In genomic region chr9:30129151-30129550, GRCm38 (mm10) we compare ENCODE assay signal across 30 mouse cellular contexts.
DNase-seq lines count a peak whose midpoint lies in the region; TF ChIP-seq lines count a peak whose summit lies in the region.
"Had no signal": no experiment of that assay in that cellular context is flagged by ENCODE, and none has a peak within 500 bp of the region (broad histone marks: within the 10 kb centered on the region; RNA-seq: fewer than 3 reads in every experiment).

No protein-coding gene starts in this region.

- H3K4me3 ChIP-seq in layer of hippocampus, adult 2 months, result no peak overlapping the region
- H3K4me3 ChIP-seq: embryonic facial prominence, embryonic 13.5 days; heart, embryonic 15.5 days; hindbrain, embryonic 10.5 days; hindbrain, embryonic 15.5 days; left cerebral cortex, adult 2 months; midbrain, embryonic 13.5 days; neural tube, embryonic 13.5 days had no signal

- TF ChIP-seq CTCF in layer of hippocampus, adult 2 months (conservative IDR thresholded peaks at IDR 0.05), result no peak

- no peak overlapping the region for H3K27ac ChIP-seq in layer of hippocampus, adult 2 months
- H3K27ac ChIP-seq: embryonic facial prominence, embryonic 13.5 days; heart, embryonic 15.5 days; hindbrain, embryonic 10.5 days; hindbrain, embryonic 15.5 days; left cerebral cortex, adult 2 months; liver, embryonic 14.5 days; macrophage; midbrain, embryonic 13.5 days; neural tube, embryonic 13.5 days; stomach, postnatal 0 days had no signal

- DNase-seq in cerebellum, postnatal 14 days, result peak; percentile 28 to 48
- DNase-seq in cerebellum, adult 9-11 months, result no peak
- DNase-seq in heart, adult 18-20 months, result peak; percentile 9 to 18
- no peak for DNase-seq in heart, adult 9 months (ENCODE audit: low spot score in 2 of 2)
- peak; percentile 24 for DNase-seq in layer of hippocampus, adult 9-11 months
- DNase-seq in layer of hippocampus, adult 2 months (ENCODE audit: low spot score in 2 of 2), result no peak
- peak; percentile 36 for DNase-seq in brain, embryonic 18.5 days (ENCODE audit: low read depth, low spot score)
- no peak for DNase-seq in adipocyte (ENCODE audit: low spot score)
- DNase-seq: adrenal gland, postnatal 14 days; cerebellum, adult 2 months; gastrocnemius, postnatal 14 days; kidney, adult 11 months; kidney, postnatal 14 days; left cerebral cortex, postnatal 4 days; liver; lung, adult 2 months; lung, postnatal 10 days; right cerebral cortex, postnatal 4 days; thymus, adult 18-20 months; thymus, postnatal 36 days had no signal

Comparison
In these comparisons a context has a peak if more than half of its experiments do, and no peak if none do; other contexts are left out.
1. DNase-seq: peak in cerebellum, postnatal 14 days (2 of 2), heart, adult 18-20 months (2 of 2), layer of hippocampus, adult 9-11 months (single experiment) and brain, embryonic 18.5 days (single experiment); none in cerebellum, adult 9-11 months (single experiment), heart, adult 9 months (0 of 2), layer of hippocampus, adult 2 months (0 of 2) and adipocyte (single experiment).